Mouse (Mus musculus): ENCODE results near the gene Abcb1a.

DNA sequence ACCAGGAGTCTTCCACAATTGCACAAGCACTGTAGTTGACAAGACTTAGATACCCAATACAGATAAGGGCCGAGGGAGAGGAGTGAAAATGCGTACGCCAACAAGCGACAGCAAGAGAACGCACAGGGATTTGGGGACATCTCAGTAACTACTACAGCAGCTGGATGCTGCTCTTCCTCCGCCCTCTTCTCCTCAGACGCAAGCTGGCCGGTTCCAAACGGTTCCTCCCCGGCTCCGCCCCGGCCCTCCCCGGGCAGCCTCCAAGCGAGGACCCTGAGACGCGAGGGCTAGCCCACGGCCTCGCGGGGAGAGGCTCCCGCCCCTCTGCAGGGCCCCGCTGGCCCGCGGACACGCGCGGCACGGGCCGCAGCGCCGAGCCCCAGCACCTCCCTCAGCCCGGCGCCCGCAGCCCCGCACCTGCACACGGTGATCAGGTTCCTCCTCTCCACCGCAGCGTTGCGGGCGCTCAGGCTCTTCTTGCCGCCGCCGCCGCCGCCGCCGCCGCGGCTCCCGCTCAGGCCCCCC, 37.7 kb upstream of the Abcb1a start:
- TF ChIP-seq CTCF (IDR thresholded peaks at IDR 0.05; ENCODE audit: low read depth, low read length) (no peak), POLR2A (IDR thresholded peaks at IDR 0.05; ENCODE audit: extremely low read depth, insufficient read depth, low read length) (no peak)

Data from liver, adult 2 months (tissue).